Mouse (Mus musculus) left cerebral cortex, adult 11 months (tissue): ENCODE measurements around the gene Kcnh5.

Experiments used
- DNase-seq: peaks from one replicate; pipeline ENCODE4 v3.0.0; 2022; ENCODE audit warnings: low spot score

Kcnh5 gene

DNA sequence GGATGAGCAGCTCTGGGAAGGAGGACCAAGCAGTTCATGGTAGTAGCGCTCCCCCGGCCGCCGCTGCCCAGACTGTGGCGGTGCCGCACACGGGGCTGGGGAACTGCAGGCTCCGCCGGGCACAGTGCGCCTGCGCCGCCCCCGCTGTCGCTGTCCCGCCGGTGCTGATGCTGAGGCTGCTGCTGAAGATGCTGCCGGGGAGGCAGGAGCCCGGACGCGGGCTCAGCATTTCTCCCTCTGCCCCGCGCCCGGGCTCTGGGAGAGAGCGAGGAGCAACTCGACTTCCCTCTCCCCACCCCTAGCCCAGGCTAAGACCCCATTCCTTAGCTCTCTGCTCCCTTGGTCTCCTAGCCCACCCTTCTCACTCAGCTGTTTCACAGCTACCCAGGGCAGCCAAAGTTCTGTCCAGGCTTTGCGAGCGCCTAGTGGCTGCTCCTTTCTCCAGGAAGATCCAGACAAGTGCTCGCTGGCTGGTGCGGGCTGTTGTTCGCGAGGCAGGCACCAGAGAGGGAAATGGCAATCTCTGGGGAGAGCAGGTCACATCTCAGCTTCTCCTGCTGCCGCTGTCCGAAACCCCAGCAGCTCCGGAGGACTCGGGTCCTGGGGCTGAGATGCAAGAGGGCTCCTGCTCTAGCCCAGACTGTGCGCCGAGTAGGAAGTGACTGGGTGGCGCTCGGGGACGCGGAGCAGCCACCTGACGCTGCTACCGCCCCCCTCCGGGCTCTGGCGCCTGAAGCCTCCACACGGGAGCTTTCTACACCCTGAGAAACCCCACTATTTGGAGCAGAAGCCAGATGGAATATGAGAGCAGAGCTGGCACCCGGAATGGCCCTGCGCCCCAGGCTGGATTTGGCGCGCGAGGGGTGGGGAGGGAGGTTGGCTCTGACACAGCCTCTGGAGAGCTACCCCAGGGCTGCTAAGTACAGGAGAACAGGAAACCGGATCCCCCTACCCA, at the start of gene Kcnh5:
Gene Kcnh5, minus strand, starts transcription at position 642 of the 955 bp plus-strand sequence.
- DNase-seq = peak; percentile 58

DNA sequence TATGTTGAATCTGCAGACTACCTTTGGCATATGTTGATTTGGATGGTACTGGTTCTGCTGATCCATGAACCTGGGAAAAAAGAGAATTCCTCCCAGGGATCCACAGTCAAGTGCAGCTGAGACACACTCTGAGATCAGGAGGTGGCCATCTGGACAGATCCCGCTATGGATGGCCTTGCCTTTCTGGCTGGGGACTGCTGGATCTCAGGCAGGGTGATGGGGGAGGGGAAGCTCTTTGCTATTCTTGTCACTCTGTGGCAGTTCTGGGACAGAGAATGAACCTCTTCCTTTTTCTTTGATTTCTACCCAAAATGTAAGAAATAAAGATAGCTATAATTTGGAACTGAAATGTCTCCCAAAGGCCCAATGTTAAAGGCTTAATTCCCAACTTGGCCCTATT, 46.8 kb upstream of the Kcnh5 start:
- no peak for DNase-seq

DNA sequence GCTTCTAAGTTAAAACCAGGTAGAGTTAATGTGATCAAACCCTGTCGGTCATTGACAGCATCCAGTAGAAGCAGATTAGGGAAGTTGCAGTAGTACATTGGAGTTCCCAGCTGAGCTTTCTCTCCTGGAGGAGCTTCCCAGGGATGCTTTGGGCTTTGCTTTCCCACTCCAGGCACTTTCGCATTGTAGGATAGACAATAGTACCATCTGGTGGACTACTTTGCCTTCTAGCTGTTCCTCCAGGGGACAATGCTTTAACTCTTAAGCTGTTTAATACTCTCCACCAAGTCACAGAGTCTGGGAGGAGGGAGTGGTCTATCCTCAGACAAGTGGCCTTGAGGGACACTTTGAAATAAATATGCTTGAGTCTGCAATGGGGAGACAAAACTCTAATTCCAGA, 12.3 kb upstream of the Kcnh5 start:
- no peak for DNase-seq

DNA sequence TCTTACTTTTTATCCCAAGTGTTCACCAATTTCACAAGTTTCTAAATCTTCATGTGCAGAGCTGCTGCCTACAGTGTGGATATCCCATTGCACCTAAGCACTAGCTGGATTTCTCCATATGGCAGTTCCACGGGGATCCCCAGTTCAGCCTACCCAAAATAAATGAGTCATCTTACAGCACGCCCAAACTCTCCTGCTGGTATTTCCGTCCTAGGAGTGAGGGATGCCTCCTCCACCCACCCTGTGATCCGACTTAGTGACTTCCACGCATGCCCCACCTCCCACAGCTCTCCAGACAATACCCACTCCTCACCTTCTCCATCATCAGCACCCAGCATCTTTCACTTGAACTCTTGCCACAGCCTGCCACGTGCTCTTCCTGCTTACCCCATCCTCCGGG, 5.5 kb upstream of the Kcnh5 start:
- DNase-seq = peak; percentile 65

DNA sequence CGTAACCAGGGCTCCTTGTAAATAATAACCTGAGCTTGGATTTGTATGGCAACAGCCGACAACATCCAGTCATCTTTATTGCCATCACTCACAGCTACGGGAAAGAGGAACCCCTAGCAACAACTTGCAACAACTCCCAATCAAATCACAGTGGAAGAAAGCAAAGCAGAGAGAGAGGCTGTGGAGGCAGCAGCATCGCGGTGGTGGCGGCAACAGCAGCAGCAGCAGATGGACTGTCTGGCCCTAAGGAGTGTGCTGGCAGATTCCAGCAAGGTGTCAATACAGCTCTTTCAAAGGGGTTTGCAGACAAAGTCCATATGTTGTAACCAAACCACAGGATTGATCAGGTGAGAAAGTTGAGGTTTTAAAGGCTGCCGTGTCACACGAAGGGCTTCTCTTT, 2.4 kb upstream of the Kcnh5 start:
- no peak for DNase-seq

DNA sequence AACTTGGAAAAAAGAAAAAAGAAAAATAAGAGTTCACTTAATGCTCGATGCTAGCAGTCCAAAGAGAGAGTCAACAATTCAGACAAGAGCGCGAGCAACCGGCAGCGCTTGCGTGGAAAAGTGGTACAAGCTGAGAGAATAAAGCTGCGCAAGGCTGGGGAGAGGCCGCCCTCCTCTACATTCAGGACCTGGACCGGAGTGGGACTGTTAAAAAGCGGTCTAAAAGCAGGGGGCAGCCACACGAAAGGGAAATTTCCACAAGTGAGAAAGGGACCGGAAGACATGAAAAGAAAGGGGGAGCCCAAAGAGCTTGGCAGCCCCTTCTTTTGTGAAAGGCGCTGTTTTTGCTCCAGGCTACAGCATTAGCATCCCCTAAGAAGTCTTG, 506 bp upstream of the Kcnh5 start:
- DNase-seq = no peak

DNA sequence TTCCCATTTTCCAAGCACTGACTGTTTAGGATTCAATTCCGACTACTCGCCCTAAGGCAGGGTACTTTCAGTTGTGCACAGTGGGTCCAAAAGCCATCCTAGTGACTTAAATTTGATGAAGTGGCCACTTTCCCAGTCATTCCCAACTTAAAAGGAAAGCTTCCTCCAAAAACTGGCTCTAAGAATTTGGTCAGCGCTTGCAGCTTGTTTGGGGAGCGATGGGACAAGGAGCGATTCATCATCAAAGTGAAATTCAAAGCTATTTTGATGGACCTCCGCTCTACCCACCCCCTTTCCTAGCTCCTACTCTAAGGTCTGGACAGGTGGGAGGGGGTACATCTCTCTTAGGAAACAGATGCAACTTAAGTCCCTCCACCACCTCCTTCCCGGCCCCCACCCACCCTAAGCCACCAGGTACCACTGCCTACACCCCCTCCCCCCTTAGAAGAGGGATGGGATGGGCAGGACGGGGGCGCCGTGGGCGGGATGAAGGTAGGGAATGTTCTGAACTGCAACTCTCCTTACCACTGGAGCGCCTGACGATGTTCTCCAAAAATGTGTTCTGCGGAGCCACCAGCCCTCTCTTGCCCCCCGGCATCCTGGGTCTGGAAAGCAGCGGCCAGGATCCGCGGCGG, 1.1 kb downstream of the Kcnh5 start:
- no peak for DNase-seq

DNA sequence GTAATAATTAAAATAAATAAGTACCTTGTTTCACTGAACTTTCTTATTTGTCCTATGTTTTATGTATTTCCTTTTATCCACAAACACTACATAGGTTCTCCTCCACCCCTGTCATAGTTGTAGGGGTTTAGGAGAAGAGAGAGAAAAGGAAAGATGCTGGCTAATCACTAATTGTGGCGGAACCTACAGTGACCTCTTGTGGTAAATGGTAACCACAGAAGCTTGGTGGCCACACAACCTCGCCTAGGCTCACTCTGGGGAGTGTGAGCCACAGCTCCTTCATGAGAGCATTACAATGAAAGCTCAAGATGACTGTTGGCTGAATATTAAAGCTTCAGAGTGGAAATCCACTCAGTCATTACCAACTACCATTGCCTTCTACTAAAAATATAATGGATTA, 6.2 kb downstream of the Kcnh5 start:
- DNase-seq = no peak

DNA sequence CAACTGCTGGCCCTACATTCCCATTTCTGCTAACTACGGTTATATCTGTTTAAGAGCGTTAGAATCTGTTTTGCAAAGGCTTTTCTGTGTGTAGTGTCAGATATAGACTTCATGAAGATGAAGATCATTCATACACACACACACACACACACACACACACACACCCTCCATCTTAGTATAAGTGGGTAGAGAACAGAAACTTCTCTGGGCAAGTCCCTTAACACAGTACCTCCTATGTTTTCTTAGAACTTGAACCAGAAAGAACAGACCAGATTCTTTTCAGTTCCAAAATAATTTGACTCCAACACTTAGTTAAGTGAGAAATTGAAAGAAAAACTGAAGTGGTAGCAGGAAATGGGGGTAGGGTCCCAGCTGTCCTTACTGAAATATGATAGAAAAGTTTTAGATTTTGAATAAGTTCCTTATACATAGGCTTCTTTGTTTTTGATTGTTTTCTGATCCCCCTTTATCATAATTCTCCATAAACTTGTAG, 24.0 kb downstream of the Kcnh5 start:
- DNase-seq = no peak

DNA sequence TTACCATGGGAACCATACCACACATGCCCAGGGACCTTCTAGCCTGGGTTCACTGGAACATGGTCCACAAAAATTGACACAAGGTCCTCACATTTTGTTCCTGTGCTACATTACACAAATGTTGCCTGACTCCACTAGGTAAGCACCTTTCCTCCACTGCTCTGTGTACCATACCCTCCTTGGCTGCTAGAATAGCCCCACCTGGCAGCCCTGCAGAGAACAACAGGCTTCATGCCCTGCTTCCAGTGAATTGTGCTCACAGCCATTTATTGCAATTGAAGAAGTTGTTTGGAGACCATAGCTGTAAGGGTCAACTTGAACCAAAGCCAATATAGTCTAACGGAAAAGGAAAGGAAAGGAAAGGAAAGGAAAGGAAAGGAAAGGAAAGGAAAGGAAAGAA, 37.3 kb downstream of the Kcnh5 start:
- DNase-seq = no peak

DNA sequence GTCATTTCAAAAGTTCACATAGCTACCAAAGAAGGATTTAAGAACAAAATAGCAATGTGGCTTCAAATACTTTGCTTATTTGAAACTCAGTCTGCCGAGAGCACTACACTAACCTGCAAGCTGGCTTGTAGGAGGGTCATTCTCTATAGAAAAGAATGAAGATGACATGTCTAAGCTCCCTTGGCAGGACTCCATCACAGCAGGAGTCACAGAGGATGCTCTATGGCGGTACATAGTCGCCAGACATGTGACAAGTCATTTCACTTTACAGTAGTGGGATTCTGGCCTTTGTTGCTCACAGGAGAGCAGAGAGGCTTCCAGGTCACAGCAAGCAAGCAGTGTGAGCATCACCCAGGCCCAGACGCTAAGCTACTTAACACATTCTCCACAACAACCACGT, 85.2 kb downstream of the Kcnh5 start:
- DNase-seq = no peak

DNA sequence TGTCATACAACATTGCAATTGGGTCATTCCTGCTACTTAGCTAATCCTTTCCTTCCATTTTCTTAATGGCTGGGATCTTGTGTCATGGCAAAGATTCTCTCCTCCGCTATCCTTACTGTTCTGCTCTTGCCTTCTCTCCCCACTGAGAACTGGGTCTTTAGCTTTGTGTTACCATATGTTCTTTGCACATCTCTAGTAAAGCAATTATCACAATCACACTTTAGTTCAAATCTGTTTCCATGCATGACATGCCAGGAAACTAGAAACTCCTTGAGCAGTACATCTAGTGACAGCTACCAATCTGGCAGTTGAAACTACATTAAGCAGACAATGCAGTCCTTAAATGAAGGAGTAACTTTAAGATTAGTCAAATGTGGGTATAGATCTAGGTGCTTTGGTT, 86.2 kb downstream of the Kcnh5 start:
- no peak for DNase-seq

DNA sequence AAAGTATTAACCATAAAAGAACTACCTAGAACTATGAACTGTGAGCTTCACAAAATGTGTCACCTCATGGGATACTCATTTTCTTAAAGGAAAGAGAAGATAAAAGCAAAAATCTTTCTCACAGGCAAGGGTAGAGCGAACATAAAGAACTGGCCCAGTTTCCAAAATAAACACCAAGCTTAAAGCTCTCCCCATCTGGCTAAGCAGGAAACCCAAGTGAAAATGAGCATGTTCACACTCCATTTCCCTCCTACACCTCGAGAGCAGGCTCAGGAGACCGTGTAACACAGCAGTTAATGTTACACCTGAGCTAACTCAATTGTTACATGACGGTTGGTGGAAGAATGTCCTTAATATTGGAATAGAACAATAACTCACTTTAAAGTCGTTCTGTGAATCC, 100.0 kb downstream of the Kcnh5 start:
- DNase-seq = peak; percentile 18

DNA sequence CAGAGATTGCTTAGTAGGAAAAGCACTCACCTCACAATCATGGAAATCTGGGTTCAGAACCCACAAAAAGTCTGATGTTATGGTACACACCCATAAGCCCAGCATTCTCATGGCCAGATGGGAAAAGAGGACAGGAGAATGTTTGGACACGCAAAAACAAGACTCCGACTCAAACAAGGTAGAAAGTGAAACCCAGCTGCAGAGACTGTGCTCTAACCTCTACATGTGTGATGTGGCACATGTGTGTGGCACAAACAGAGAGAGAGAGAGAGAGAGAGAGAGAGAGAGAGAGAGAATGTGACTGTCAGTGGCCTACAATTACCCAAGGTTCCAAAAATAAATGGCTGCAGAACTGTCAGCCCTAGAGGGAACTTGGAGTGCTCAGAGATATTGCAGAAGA, 106.1 kb downstream of the Kcnh5 start:
- DNase-seq = no peak

DNA sequence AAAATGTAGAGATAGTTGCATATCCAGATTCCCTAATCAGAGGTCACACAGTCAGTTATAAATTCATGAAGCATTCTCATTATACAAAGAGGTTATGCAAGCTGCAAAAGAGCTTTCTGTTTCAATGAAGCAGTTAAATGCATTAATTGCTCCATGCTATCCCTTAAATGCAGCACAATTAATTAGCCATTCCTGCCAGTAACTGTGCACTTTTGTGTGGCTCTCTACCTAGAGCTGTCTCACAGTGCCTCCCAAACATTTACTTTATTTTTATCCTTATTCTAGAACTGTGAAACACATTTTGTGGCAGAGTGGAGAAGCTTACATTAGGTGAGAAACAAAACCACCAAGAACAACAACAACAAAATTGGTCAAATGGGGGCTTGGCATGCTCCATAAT, 114.6 kb downstream of the Kcnh5 start:
- DNase-seq = no peak

DNA sequence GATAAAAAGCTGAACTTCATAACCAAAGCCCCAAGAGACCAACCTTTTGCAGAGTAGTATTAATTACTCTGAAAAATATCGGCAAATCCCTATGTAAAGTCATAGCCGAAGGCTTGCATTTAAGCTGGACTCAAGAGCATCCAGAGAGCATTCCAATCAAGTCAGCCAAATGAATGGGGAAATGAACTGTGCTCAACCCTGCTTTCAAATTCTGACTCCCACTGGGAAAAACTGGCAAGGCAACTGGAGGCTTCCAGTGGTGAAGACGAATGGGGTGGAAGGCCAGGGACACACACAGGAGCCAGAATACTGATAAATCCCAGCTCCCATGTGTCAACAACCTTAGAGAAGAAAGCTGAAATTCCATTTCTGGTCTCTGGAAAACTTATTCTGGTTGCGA, 115.4 kb downstream of the Kcnh5 start:
- no peak for DNase-seq

DNA sequence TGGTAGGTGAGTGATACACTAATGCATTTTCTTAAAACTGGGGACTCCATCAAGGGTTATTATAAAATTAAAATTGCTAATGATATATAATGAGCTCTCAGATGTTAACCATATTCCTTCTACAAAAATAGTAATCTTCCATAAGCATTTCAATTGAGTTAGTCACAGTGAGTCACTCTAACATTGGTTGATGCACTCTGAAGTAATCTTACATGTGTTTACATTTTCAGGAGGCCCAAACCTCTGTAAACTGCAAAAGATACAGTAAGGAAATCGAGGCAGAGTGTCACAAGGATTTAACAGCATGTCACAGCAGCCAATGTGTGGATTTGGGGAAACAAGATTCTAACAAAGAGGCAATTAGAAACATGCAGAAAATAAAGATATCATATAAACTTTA, 123.4 kb downstream of the Kcnh5 start:
- DNase-seq = no peak

DNA sequence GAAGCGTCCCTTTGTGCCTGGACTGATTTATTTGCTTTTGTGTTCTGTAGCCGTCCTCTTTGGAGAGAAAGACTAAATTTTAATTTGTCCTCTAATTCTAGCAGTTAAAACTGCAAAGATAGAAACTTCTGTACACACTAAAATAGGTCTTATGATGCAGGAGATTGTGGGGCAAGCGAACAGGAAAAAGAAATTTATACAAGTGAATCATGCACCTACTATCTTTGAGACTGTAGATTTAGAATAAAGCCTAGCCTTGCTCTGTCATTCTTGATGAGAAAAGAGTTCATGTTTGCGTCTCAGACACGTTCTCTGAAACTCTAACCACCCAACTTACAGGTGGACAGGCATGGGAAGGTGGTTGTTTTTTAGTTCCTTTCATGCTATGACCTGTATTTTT, 140.4 kb downstream of the Kcnh5 start:
- no peak for DNase-seq

DNA sequence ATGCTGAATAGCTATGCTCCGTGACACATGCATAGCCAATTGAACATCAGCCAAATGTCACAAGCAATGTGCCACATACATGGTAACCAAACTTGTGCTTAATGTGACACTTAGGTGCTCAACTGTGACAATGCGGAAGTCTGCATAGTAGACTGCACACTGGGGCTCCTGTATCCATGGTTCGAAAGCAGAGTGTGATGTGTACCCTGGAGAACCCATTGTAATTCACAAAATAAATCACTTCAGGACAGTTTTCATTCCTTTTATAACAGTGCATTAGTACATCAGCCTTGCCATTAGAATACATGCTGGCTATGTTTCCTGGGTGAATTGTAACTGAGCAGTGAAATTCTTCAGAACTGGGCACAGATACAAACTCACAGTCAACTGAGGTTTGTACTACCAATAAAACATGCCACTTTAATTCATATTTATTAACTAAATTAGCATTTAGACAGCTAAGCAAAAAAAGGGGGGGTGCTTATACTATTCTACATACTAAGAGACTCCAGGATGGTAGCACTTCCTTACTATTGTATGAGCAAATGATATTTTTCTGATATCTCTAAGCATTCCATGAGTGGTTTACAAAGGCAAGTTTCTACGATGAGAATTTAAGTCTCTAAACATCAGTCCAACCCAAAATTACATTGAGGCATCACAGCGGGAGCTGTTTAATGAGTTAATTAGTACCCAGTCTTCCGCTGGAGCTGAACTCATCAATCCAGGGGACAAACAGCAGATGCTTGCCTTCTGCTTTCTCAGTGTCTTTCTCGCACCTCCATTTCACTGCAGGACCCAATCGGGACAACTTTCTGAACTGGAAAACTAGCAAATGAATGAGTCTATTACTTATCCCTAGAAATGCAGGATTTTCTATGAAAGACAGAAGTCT, 144.9 kb downstream of the Kcnh5 start:
- no peak for DNase-seq

DNA sequence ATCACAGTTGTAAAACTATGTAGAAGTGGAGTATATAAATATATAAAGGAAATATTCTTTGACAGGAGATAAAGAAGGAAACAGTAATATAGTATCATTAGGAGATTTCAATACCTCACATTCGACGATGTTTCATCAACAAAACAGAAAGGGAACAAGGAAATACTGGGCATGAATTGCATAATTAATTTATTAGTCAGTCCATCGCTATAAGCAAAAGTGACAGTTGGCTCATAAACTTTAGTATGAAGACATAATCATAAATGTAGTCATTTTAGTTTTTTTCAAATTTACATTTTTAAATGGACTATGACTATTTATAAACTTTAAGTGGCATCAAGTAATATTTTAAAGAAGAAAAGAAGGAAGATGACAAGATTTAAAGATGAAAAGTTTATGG, 205.9 kb downstream of the Kcnh5 start:
- no peak for DNase-seq

DNA sequence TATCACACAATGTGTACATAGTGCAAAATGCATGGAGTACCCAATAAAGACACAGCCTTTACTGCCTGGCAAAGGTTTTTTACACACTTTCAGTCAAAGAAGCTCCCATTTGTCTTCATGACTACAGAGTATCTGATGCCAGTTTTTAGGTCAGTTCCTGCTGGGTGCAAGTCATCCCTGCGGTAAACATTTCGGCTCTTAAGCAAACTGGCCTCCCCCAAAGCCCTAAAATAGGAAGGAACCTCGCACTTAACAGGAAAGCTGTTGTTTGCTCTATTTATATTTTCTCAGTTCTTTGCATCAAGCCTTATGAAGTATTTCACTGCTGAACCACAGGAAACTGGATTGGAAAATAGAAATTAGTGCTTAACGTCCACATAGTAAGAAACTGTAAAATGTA, 207.7 kb downstream of the Kcnh5 start:
- DNase-seq = peak; percentile 19

DNA sequence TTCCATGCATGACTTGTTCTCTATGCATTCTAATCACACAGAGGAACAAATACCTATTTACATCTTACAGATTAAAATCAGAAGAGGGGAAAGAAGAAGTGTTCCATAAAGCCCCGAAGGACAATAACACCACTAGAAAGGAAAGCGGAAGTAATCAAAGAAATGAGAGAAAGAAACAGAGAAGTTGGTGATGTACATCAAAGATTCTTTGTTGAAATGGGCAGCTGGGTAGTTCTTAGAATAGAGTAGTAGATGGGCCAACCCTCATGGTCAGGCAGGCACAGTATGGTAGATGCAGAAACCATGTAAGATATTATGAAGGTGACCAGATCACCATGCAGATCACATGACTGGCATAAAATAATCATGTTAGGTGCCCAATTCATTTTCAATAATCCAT, 210.9 kb downstream of the Kcnh5 start:
- DNase-seq = no peak
